Mouse (Mus musculus): ENCODE data around the gene Shcbp1.
"Not testable (repeated sequence)": the region's sequence is repeated elsewhere in the genome, so short reads cannot be mapped to it uniquely, and the experiment has no call there.

The Shcbp1 gene

DNA sequence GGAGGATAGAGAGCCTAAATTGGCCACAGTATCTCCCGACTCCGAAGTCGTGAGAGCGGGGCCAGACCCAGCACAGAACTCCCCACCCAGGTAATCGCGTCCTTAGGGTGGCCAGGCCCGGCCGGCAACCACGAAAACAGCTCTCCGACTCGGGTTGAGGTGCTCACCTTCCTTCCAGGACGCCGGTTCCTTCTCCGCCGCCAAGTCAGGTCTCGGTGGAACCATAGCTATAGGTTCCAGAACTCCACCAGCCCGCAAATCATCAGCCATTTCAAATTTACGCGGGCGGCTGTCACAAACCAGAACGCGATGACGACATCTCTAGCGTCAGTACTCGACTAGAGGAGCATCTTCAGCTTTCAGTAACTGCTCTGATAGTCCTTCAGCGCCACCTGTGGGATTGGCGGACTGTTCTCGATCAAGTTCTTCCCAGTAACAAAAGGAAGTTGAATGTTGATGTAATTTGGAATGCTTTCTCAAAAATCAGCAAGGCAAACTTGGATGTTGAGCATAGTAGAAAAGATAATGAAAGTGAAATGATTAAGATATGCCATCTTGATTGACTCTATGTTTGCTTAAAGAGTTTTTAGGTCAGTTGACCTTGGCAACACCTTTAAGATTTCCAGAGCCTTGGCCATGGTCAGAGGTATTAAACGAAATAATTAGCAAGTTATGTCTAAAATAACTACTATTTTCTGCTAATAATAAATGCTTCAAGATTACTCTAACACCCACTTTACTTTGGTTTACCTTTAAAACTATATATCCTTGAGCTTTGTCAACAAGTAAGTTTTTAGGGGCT lies at the start of gene Shcbp1:
Gene Shcbp1 (minus strand): TSS at position 314 of the 802 bp plus-strand sequence.
- DNase-seq: peak; percentile 96 to 98

DNA sequence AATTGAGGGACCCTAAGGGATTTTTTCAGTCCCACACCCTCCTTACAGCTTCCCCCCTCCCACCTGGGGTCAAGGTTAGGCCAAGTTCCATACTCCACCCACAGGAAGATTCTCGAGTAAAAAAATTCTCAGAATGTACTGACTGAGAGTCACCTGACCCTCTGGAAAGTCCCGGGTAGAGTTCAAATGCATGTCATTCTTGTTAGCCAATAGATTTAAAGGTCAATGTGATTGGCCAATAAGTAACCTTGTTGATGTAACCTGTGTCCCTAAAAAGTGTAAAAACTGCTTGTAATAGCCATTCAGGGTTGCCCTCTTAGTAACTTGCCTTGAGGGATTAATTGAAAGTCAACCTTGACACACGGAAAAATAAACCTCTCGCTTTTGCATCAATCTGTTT lies 29.5 kb upstream of the Shcbp1 start:
- no peak for DNase-seq

GRCm38 (mm10) chr8:4800524-4801122 lies 21.3 kb upstream of the Shcbp1 start:
- peak; percentile 73 to 75 for DNase-seq

GRCm38 (mm10) chr8:4778266-4778665 lies 1.1 kb downstream of the Shcbp1 start:
- no peak for DNase-seq

- no peak for DNase-seq
Measured at GRCm38 (mm10) chr8:4764751-4765150, 14.6 kb downstream of the Shcbp1 start.

GRCm38 (mm10) chr8:4753048-4753447 lies 26.3 kb downstream of the Shcbp1 start:
- no peak for DNase-seq

- DNase-seq: no peak
Measured at GRCm38 (mm10) chr8:4730942-4731341, 48.4 kb downstream of the Shcbp1 start.

- DNase-seq: no peak
Measured at GRCm38 (mm10) chr8:4715546-4715945, 63.8 kb downstream of the Shcbp1 start.

GRCm38 (mm10) chr8:4708346-4708745 lies 71.0 kb downstream of the Shcbp1 start:
- not testable (repeated sequence) for DNase-seq

DNA sequence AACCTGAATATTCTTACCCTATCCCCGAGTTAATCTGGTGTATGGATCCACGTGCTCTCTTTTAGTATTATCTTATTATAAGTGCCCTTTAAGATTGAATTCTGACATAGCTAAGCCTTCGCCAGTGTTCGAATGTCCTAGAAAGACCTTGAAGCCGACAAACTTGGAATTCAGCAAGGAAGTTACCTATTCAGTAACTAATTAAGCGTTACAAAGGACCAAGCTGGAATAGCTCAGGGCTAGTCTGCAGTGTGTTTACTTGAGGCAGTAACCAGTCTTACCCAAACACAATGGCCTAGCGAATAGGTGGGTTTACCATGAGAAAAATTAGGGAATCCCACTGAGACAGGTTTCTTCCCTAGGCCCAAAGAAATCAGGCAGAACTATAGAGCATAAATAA lies 71.5 kb downstream of the Shcbp1 start:
- not testable (repeated sequence) for DNase-seq

- no peak for DNase-seq
Measured at GRCm38 (mm10) chr8:4691634-4692033, 87.7 kb downstream of the Shcbp1 start.

Measured in kidney, postnatal 4 days (tissue).